26 mouse cellular contexts compared by ENCODE assay signal in genomic region chr16:13714910-13715309, GRCm38 (mm10). TPM values are rescaled to one million over a fixed set of nuclear protein-coding genes. Genes with fewer than 3 reads are reported as not detected.
DNase-seq lines count a peak whose midpoint lies in the region; ATAC-seq and TF ChIP-seq lines count a peak whose summit lies in the region.
"Had no signal": no experiment of that assay in that cellular context is flagged by ENCODE, and none has a peak within 500 bp of the region (broad histone marks: within the 10 kb centered on the region; RNA-seq: fewer than 3 reads in every experiment).

No protein-coding gene starts in this region.

- peak; percentile 99 for ATAC-seq in intestine, postnatal 0 days
- ATAC-seq in stomach, embryonic 15.5 days (ENCODE audit: insufficient read depth, low FRiP score, low read depth), result peak; percentile 87
- ATAC-seq: forebrain, embryonic 13.5 days; hindbrain, embryonic 16.5 days; inflammation-experienced regulatory T-cells, adult 6 months had no signal

- H3K9ac ChIP-seq in ES-E14 (ENCODE audit: insufficient read depth, low read depth, low read length, poor library complexity, severe bottlenecking), result no peak overlapping the region
- no peak overlapping the region for H3K9ac ChIP-seq in intestine, postnatal 0 days (ENCODE audit: low read depth, low read length)
- H3K9ac ChIP-seq in stomach, embryonic 15.5 days, result no peak overlapping the region
- H3K9ac ChIP-seq: embryonic facial prominence, embryonic 15.5 days; forebrain, embryonic 13.5 days; heart, embryonic 12.5 days; hindbrain, embryonic 12.5 days had no signal

- peak overlapping the region; percentile 24; the same call in 1 of the 2 replicates for H3K27ac ChIP-seq in ES-E14 (ENCODE audit: insufficient read depth, low read depth, low read length, poor library complexity, severe bottlenecking)
- peak overlapping the region; percentile 88 for H3K27ac ChIP-seq in intestine, postnatal 0 days (ENCODE audit: low read depth, low read length)
- peak overlapping the region; percentile 72; the same call in 1 of the 2 replicates for H3K27ac ChIP-seq in stomach, embryonic 15.5 days
- H3K27ac ChIP-seq in forebrain, embryonic 10.5 days, result no peak overlapping the region
- H3K27ac ChIP-seq: embryonic facial prominence, embryonic 15.5 days; forebrain, embryonic 13.5 days; hindbrain, embryonic 12.5 days had no signal

- no peak for TF ChIP-seq CTCF in intestine, postnatal 0 days (IDR thresholded peaks at IDR 0.05; ENCODE audit: low read depth)

- WGBS in intestine, postnatal 0 days, result 37% methylated on average over 3 of the region's 3 CpGs
- WGBS in stomach, embryonic 15.5 days, result 64% methylated on average over 3 of the region's 3 CpGs
- whole genome bisulfite sequencing in forebrain, embryonic 10.5 days, result 94% methylated on average over 3 of the region's 3 CpGs

- no peak overlapping the region for H3K4me3 ChIP-seq in ES-E14 (ENCODE audit: insufficient read depth in 1 of 2, low read depth in 1 of 2, low read length in 2 of 2, poor library complexity in 1 of 2, severe bottlenecking in 1 of 2)
- no peak overlapping the region for H3K4me3 ChIP-seq in intestine, postnatal 0 days (ENCODE audit: low read depth, low read length)
- no peak overlapping the region for H3K4me3 ChIP-seq in stomach, embryonic 15.5 days (replicated peaks)
- no peak overlapping the region for H3K4me3 ChIP-seq in forebrain, embryonic 10.5 days
- H3K4me3 ChIP-seq: embryonic facial prominence, embryonic 15.5 days; erythroblast, embryonic 14.5 days; forebrain, embryonic 13.5 days; heart, embryonic 12.5 days; hindbrain, embryonic 12.5 days had no signal

- H3K36me3 ChIP-seq in ES-E14 (ENCODE audit: control insufficient read depth, insufficient read depth, low read length, poor library complexity, severe bottlenecking), result peaks cover 6% of the 10 kb centered on the region; the same call in 1 of the 2 replicates
- no peaks in the 10 kb centered on the region for H3K36me3 ChIP-seq in intestine, postnatal 0 days (ENCODE audit: control insufficient read depth, insufficient read depth)
- H3K36me3 ChIP-seq in stomach, embryonic 15.5 days, result no peaks in the 10 kb centered on the region
- H3K36me3 ChIP-seq in forebrain, embryonic 10.5 days (replicated peaks), result no peaks in the 10 kb centered on the region
- H3K36me3 ChIP-seq: embryonic facial prominence, embryonic 15.5 days; G1E; heart, embryonic 12.5 days; hindbrain, embryonic 12.5 days had no signal

- H3K4me1 ChIP-seq in ES-E14 (ENCODE audit: control insufficient read depth in 2 of 2, insufficient read depth in 2 of 2, low read length in 2 of 2, poor library complexity in 1 of 2), result peaks cover 0 to 13% of the 10 kb centered on the region in 2 experiments
- H3K4me1 ChIP-seq in intestine, postnatal 0 days (replicated peaks; ENCODE audit: control insufficient read depth, insufficient read depth, low read length), result no peaks in the 10 kb centered on the region
- H3K4me1 ChIP-seq in stomach, embryonic 15.5 days, result no peaks in the 10 kb centered on the region
- H3K4me1 ChIP-seq in forebrain, embryonic 10.5 days, result no peaks in the 10 kb centered on the region
- H3K4me1 ChIP-seq: embryonic facial prominence, embryonic 15.5 days; forebrain, embryonic 13.5 days; heart, embryonic 12.5 days; hindbrain, embryonic 12.5 days had no signal

- 0 out of 2 replicates have a peak overlapping the region, but pooled peaks have one; percentile 27 for H3K4me2 ChIP-seq in intestine, postnatal 0 days (replicated peaks; ENCODE audit: low read depth)
- no peak overlapping the region for H3K4me2 ChIP-seq in stomach, embryonic 15.5 days
- H3K4me2 ChIP-seq: embryonic facial prominence, embryonic 15.5 days; forebrain, embryonic 13.5 days; heart, embryonic 12.5 days; hindbrain, embryonic 12.5 days had no signal

- no peaks in the 10 kb centered on the region for H3K27me3 ChIP-seq in intestine, postnatal 0 days (replicated peaks; ENCODE audit: control insufficient read depth, insufficient read depth, low read length)
- H3K27me3 ChIP-seq in stomach, embryonic 15.5 days (replicated peaks), result no peaks in the 10 kb centered on the region
- no peaks in the 10 kb centered on the region for H3K27me3 ChIP-seq in forebrain, embryonic 10.5 days (ENCODE audit: poor library complexity, severe bottlenecking)
- H3K27me3 ChIP-seq: embryonic facial prominence, embryonic 15.5 days; forebrain, embryonic 13.5 days; heart, embryonic 12.5 days; hindbrain, embryonic 12.5 days had no signal

- no peaks in the 10 kb centered on the region for H3K9me3 ChIP-seq in ES-E14 (ENCODE audit: control insufficient read depth, insufficient read depth, low read depth, low read length)
- no peaks in the 10 kb centered on the region for H3K9me3 ChIP-seq in intestine, postnatal 0 days (ENCODE audit: control insufficient read depth)
- no peaks in the 10 kb centered on the region for H3K9me3 ChIP-seq in stomach, embryonic 15.5 days
- H3K9me3 ChIP-seq in forebrain, embryonic 10.5 days, result no peaks in the 10 kb centered on the region
- H3K9me3 ChIP-seq: embryonic facial prominence, embryonic 15.5 days; forebrain, embryonic 13.5 days; G1E; heart, embryonic 12.5 days; hindbrain, embryonic 12.5 days had no signal

- in situ Hi-C loops in ES-E14 (cut with MboI; ENCODE audit: low sequenced_read_pairs in 2 of 2, unreplicated experiment in 2 of 2), result no loop called here

- no peak for DNase-seq in ES-E14 (ENCODE audit: low read depth, low spot score)
- DNase-seq in fat pad, adult 2 months (ENCODE audit: extremely low read depth, low read depth, low spot score), result peak; percentile 21
- no peak for DNase-seq in forebrain, embryonic 10.5 days (ENCODE audit: extremely low spot score, low spot score)
- no peak for DNase-seq in frontal cortex, postnatal 14 days (ENCODE audit: low spot score in 2 of 2)
- no peak for DNase-seq in testis, postnatal 14 days (ENCODE audit: low spot score)
- DNase-seq: adrenal gland, adult 8-10 months; cerebellum, adult 11 months; cerebellum, adult 8-10 months; cerebellum, postnatal 14 days; embryo, embryonic 11 days had no signal

TF ChIP-seq in ES-E14, 5 proteins besides CTCF, POLR2A, EP300 and RAD21:
- TF ChIP-seq HCFC1 (IDR thresholded peaks at IDR 0.05; ENCODE audit: borderline replicate concordance, insufficient read depth, low read length) (no peak), ZNF384 (IDR thresholded peaks at IDR 0.05; ENCODE audit: low read depth, low read length) (no peak)

RNA-seq across cellular contexts. Expression of gene Pla2g10, which starts 15.9 kb away (rescaled TPM):
- 38.9 and 43.6 TPM in 2 replicates for total RNA-seq in ES-E14 (2012; rRNA removed)
- polyA plus RNA-seq in intestine, postnatal 0 days (2015; fragmentation: Nextera tagmentation; extraction: Ambion mirVana), result 9.1 and 10.5 TPM in 2 replicates
- polyA plus RNA-seq in stomach, embryonic 15.5 days (2015; fragmentation: Nextera tagmentation; extraction: Ambion mirVana), result 23.6 and 25.4 TPM in 2 replicates
- polyA plus RNA-seq in forebrain, embryonic 10.5 days (2016; fragmentation: Nextera tagmentation; extraction: Ambion mirVana), result 0.44 TPM in 1 of 2 replicates, not detected in the other
- total RNA-seq: adrenal gland, adult 8-10 months; adrenal gland, postnatal 4 days; common myeloid progenitor, adult 5-6 weeks; G1E; gastrocnemius, adult 8-10 months; gastrocnemius, postnatal 4 days; heart, postnatal 25 days had no signal
- polyA plus RNA-seq: embryonic facial prominence, embryonic 11.5 days; erythroblast, embryonic 14.5 days; G1E had no signal

RNA-seq across cellular contexts. Expression of gene 3110001I22Rik, which starts 43.2 kb away (rescaled TPM):
- total RNA-seq in ES-E14 (2012; rRNA removed), result 7.8 and 10.9 TPM in 2 replicates
- polyA plus RNA-seq in intestine, postnatal 0 days (2015; fragmentation: Nextera tagmentation; extraction: Ambion mirVana), result 2.5 and 2.7 TPM in 2 replicates
- 5.0 TPM in 2 replicates for polyA plus RNA-seq in stomach, embryonic 15.5 days (2015; fragmentation: Nextera tagmentation; extraction: Ambion mirVana)
- polyA plus RNA-seq in forebrain, embryonic 10.5 days (2016; fragmentation: Nextera tagmentation; extraction: Ambion mirVana), result 8.7 and 9.3 TPM in 2 replicates

RNA-seq across cellular contexts. Expression of gene Bfar, which starts 43.3 kb away (rescaled TPM):
- 39.4 and 45.5 TPM in 2 replicates for total RNA-seq in ES-E14 (2012; rRNA removed)
- 19.4 and 21.1 TPM in 2 replicates for polyA plus RNA-seq in intestine, postnatal 0 days (2015; fragmentation: Nextera tagmentation; extraction: Ambion mirVana)
- polyA plus RNA-seq in stomach, embryonic 15.5 days (2015; fragmentation: Nextera tagmentation; extraction: Ambion mirVana), result 46.3 and 46.5 TPM in 2 replicates
- polyA plus RNA-seq in forebrain, embryonic 10.5 days (2016; fragmentation: Nextera tagmentation; extraction: Ambion mirVana), result 35.9 and 36.2 TPM in 2 replicates

RNA-seq across cellular contexts. Expression of gene Parn, which starts 46.9 kb away (rescaled TPM):
- 28.1 and 30.3 TPM in 2 replicates for total RNA-seq in ES-E14 (2012; rRNA removed)
- 15.4 and 17.4 TPM in 2 replicates for polyA plus RNA-seq in intestine, postnatal 0 days (2015; fragmentation: Nextera tagmentation; extraction: Ambion mirVana)
- 39.4 and 40.5 TPM in 2 replicates for polyA plus RNA-seq in stomach, embryonic 15.5 days (2015; fragmentation: Nextera tagmentation; extraction: Ambion mirVana)
- polyA plus RNA-seq in forebrain, embryonic 10.5 days (2016; fragmentation: Nextera tagmentation; extraction: Ambion mirVana), result 46.4 and 47.9 TPM in 2 replicates
